ENCODE assay signal across 10 mouse cellular contexts in genomic region chr7:135403416-135403815, GRCm38 (mm10). TPM values are rescaled to one million over a fixed set of nuclear protein-coding genes. Genes with fewer than 3 reads are reported as not detected.
DNase-seq lines count a peak whose midpoint lies in the region; ATAC-seq and TF ChIP-seq lines count a peak whose summit lies in the region.
"Had no signal": no experiment of that assay in that cellular context is flagged by ENCODE, and none has a peak within 500 bp of the region (broad histone marks: within the 10 kb centered on the region; RNA-seq: fewer than 3 reads in every experiment).

No protein-coding gene starts in this region.

- H3K9ac ChIP-seq in ES-E14 (ENCODE audit: insufficient read depth, low read depth, low read length, poor library complexity, severe bottlenecking): no peak overlapping the region
- H3K9ac ChIP-seq in forebrain, postnatal 0 days: no peak overlapping the region
- no peak overlapping the region for H3K9ac ChIP-seq in kidney, embryonic 15.5 days
- H3K9ac ChIP-seq in limb, embryonic 14.5 days (ENCODE audit: low read depth, low read length, severe bottlenecking): no peak overlapping the region
- H3K9ac ChIP-seq: heart, embryonic 13.5 days had no signal

- no peak overlapping the region for H3K4me3 ChIP-seq in ES-E14 (ENCODE audit: insufficient read depth in 1 of 2, low read depth in 1 of 2, low read length in 2 of 2, poor library complexity in 1 of 2, severe bottlenecking in 1 of 2)
- no peak overlapping the region for H3K4me3 ChIP-seq in forebrain, postnatal 0 days (ENCODE audit: low read depth, low read length)
- no peak overlapping the region for H3K4me3 ChIP-seq in kidney, embryonic 15.5 days (replicated peaks)
- no peak overlapping the region for H3K4me3 ChIP-seq in limb, embryonic 14.5 days (replicated peaks; ENCODE audit: low read length)
- H3K4me3 ChIP-seq: heart, embryonic 13.5 days had no signal

- H3K9me3 ChIP-seq in ES-E14 (ENCODE audit: control insufficient read depth, insufficient read depth, low read depth, low read length): no peaks in the 10 kb centered on the region
- H3K9me3 ChIP-seq in forebrain, postnatal 0 days (ENCODE audit: low read length): no peaks in the 10 kb centered on the region
- no peaks in the 10 kb centered on the region for H3K9me3 ChIP-seq in kidney, embryonic 15.5 days (replicated peaks)
- H3K9me3 ChIP-seq in limb, embryonic 14.5 days (ENCODE audit: control insufficient read depth, low read length): no peaks in the 10 kb centered on the region
- H3K9me3 ChIP-seq: heart, embryonic 13.5 days had no signal

- H3K27me3 ChIP-seq in forebrain, postnatal 0 days (ENCODE audit: insufficient read depth, low read length): no peaks in the 10 kb centered on the region
- peaks cover 25% of the 10 kb centered on the region for H3K27me3 ChIP-seq in kidney, embryonic 15.5 days
- no peaks in the 10 kb centered on the region for H3K27me3 ChIP-seq in limb, embryonic 14.5 days (ENCODE audit: control insufficient read depth, insufficient read depth, low read length)

- in situ Hi-C loops in ES-E14 (cut with MboI; ENCODE audit: low sequenced_read_pairs in 2 of 2, unreplicated experiment in 2 of 2): no loop called here

- no peaks in the 10 kb centered on the region for H3K4me1 ChIP-seq in ES-E14 (ENCODE audit: control insufficient read depth in 2 of 2, insufficient read depth in 2 of 2, low read length in 2 of 2, poor library complexity in 1 of 2)
- H3K4me1 ChIP-seq in forebrain, postnatal 0 days (ENCODE audit: insufficient read depth): no peaks in the 10 kb centered on the region
- peaks cover 6% of the 10 kb centered on the region; the same call in 1 of the 2 replicates for H3K4me1 ChIP-seq in kidney, embryonic 15.5 days
- H3K4me1 ChIP-seq in limb, embryonic 14.5 days (ENCODE audit: control insufficient read depth, insufficient read depth, low read length): no peaks in the 10 kb centered on the region
- H3K4me1 ChIP-seq: heart, embryonic 13.5 days had no signal

- ATAC-seq in forebrain, postnatal 0 days: peak; percentile 68
- ATAC-seq in kidney, embryonic 15.5 days (replicated peaks; ENCODE audit: low FRiP score): 0 out of 2 replicates have a peak, but pooled peaks have one; percentile 58
- ATAC-seq in limb, embryonic 14.5 days (ENCODE audit: low FRiP score, low read depth): no peak
- no peak for ATAC-seq in erythroid progenitor cell, adult 5-6 weeks (replicated peaks; ENCODE audit: low FRiP score, poor library complexity, severe bottlenecking)

- H3K36me3 ChIP-seq in ES-E14 (ENCODE audit: control insufficient read depth, insufficient read depth, low read length, poor library complexity, severe bottlenecking): no peaks in the 10 kb centered on the region
- H3K36me3 ChIP-seq in forebrain, postnatal 0 days (ENCODE audit: insufficient read depth): no peaks in the 10 kb centered on the region
- H3K36me3 ChIP-seq in kidney, embryonic 15.5 days: no peaks in the 10 kb centered on the region
- no peaks in the 10 kb centered on the region for H3K36me3 ChIP-seq in limb, embryonic 14.5 days (ENCODE audit: control insufficient read depth, insufficient read depth, low read length)
- H3K36me3 ChIP-seq: heart, embryonic 13.5 days had no signal

- peak; percentile 93 for TF ChIP-seq CTCF in forebrain, postnatal 0 days (IDR thresholded peaks at IDR 0.05; ENCODE audit: low read depth)

- no peak for TF ChIP-seq POLR2A in limb, embryonic 14.5 days (IDR thresholded peaks at IDR 0.05; ENCODE audit: borderline replicate concordance, extremely low read depth, insufficient read depth, insufficient read length)

- DNase-seq in 3T3-L1 (ENCODE audit: low read depth, low spot score): peak; percentile 79
- DNase-seq in ES-E14 (ENCODE audit: low read depth, low spot score): peak; percentile 85
- peak; percentile 69 to 72 for DNase-seq in cerebellum, adult 18-20 months
- peak; percentile 90 for DNase-seq in forebrain, postnatal 0 days
- peak; percentile 63 for DNase-seq in limb, embryonic 14.5 days (ENCODE audit: low spot score)
- DNase-seq in retina, embryonic 14.5 days (ENCODE audit: low spot score): peak; percentile 92

- 6% methylated on average over 5 of the region's 5 CpGs for WGBS in forebrain, postnatal 0 days
- 8% methylated on average over 5 of the region's 5 CpGs for WGBS in kidney, embryonic 15.5 days
- 10% methylated on average over 5 of the region's 5 CpGs for WGBS in limb, embryonic 14.5 days

- H3K27ac ChIP-seq in ES-E14 (ENCODE audit: insufficient read depth, low read depth, low read length, poor library complexity, severe bottlenecking): no peak overlapping the region
- H3K27ac ChIP-seq in forebrain, postnatal 0 days (ENCODE audit: low read depth, low read length): no peak overlapping the region
- no peak overlapping the region for H3K27ac ChIP-seq in kidney, embryonic 15.5 days
- no peak overlapping the region for H3K27ac ChIP-seq in limb, embryonic 14.5 days (replicated peaks; ENCODE audit: low read depth, low read length)
- H3K27ac ChIP-seq: heart, embryonic 13.5 days had no signal

- no peak overlapping the region for H3K4me2 ChIP-seq in forebrain, postnatal 0 days (ENCODE audit: low read depth)
- H3K4me2 ChIP-seq in kidney, embryonic 15.5 days: no peak overlapping the region
- no peak overlapping the region for H3K4me2 ChIP-seq in limb, embryonic 14.5 days (replicated peaks; ENCODE audit: low read depth, low read length, severe bottlenecking)
- H3K4me2 ChIP-seq: heart, embryonic 13.5 days had no signal

TF ChIP-seq in ES-E14, 5 proteins besides CTCF, POLR2A, EP300 and RAD21:
- no peak for TF ChIP-seq CHD2 (IDR thresholded peaks at IDR 0.05; ENCODE audit: low read depth, low read length)
- peak; percentile 76; the same call in 1 of the 2 replicates for TF ChIP-seq ZC3H11A (IDR thresholded peaks at IDR 0.05; ENCODE audit: borderline replicate concordance, low read depth, low read length)

RNA-seq across cellular contexts. Expression of gene Foxi2, which starts 6.7 kb away (rescaled TPM):
- total RNA-seq in ES-E14 (2012; rRNA removed): not detected in 2 replicates
- not detected in 2 replicates for total RNA-seq in forebrain, postnatal 0 days (2014; rRNA removed)
- 0.05 and 0.07 TPM in 2 replicates for polyA plus RNA-seq in forebrain, postnatal 0 days (2015; fragmentation: Nextera tagmentation; extraction: Ambion mirVana)
- polyA plus RNA-seq in kidney, embryonic 15.5 days (2015; fragmentation: Nextera tagmentation; extraction: Ambion mirVana): not detected in 2 replicates
- polyA plus RNA-seq in limb, embryonic 14.5 days (2012; rRNA removed): 0.04 TPM in 2 replicates
- polyA plus RNA-seq in limb, embryonic 14.5 days (2014; fragmentation: Nextera tagmentation; extraction: Ambion mirVana): 0.23 TPM in 1 of 2 replicates, not detected in the other
- not detected in 2 replicates for total RNA-seq in erythroid progenitor cell, adult 5-6 weeks (2015; ENCODE audit: low replicate concordance)
- total RNA-seq in erythroid progenitor cell, adult 5-6 weeks (2017; ENCODE audit: low replicate concordance): not detected in 2 replicates
- polyA plus RNA-seq: heart, embryonic 13.5 days; stomach, embryonic 16.5 days had no signal

Comparison
In these comparisons a context has a peak if more than half of its experiments do, and no peak if none do; other contexts are left out.
1. ATAC-seq: peak in forebrain, postnatal 0 days (single experiment) and kidney, embryonic 15.5 days (single experiment); none in limb, embryonic 14.5 days (single experiment) and erythroid progenitor cell, adult 5-6 weeks (single experiment).
2. Peak in every context shown above with its lines, with median percentiles within 50 percentile points of each other: DNase-seq.